Mouse (Mus musculus) retina, postnatal 7 days (tissue): Measurements from ENCODE around the gene Pla2g7.
A peak's percentile ranks its signal among the peaks of the same experiment; 100 is the strongest.
"Not testable (repeated sequence)": the region's sequence is repeated elsewhere in the genome, so short reads cannot be mapped to it uniquely, and the experiment has no call there.

Experiments
- DNase-seq: peaks from one replicate; pipeline ENCODE4 v3.0.0-alpha.2; 2012; ENCODE audit warnings: low read depth, low spot score

Gene Pla2g7

DNA sequence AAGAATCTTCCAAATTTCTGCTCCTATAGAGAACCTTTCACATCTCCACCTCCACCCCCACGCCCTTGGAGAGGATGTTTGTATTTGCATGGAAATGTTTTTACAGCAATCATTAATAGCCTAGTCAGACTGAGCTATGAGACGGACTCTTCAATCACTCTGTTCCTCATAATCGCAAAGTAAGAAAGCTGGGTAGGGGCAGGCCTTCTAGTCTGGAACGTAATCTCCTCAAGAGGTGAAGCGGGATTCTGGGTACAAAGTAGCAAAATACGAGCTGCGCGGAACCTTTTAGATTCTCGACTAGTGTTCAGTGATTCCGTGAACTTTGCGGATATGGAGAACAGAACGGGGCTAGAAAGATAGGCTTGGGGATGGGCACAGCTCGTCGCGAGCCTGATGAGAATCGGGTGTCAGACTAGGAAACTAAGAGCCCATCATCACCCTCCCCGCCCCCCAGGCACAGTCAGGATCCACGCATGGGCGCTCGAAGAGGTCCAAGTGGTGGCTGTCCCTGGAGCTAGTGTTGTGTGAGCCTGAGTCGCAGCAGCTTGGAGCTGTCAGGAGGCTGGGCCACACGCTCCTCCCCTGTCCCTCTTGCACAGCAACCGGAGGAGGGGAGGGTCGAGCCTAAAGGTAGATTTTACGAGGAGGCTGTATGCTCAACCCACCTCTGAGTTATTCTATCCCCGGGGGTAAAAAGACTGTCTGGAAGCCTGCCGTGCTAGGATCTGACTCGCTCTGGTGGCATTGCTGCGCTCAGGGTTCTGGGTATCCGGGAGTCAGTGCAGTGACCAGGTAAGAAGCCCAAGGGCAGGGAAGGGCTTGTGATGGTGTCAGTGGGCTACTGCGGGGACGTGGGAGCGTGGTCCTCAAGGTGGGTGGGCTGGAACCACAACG is at the start of gene Pla2g7:
Gene Pla2g7 (plus strand): TSS at position 107 of the 897 bp plus-strand sequence.
- DNase-seq, result no peak

DNA sequence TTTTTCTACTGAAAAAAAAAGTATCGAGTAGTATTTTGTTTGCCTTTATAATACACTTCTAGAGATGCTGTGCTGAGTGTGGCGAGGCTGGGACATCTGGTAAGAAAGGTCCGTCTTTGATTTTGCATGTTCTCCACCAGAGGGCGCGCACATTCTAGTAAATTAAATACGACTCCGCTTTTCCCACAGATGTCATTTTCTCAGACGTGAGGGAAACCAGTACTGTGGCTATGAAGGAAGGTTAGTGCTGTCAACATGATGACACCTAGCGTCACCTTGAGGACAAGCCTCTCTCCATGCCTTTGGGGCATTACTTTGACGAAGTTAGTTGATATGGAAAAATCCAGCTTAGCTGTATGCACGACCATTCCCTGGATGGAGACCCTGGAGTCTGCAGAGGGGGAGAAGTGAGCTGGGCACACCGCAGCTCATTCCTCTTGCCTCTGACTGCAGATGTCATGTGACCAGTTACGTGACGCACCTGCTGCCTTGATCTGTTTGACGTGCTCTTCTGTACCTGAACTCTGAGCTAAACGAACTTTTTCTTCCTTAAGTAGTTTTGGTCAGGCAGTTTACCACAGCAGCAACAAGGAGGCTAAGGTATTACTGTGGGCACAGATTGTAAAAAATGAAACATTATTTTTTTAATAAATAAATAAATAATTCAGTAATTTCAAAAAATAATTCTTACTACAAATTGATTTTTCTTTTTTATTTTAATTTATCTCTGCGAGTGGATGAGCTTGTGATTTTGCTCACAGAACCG is 49.1 kb upstream of the Pla2g7 start:
- peak; percentile 67 for DNase-seq

- no peak for DNase-seq
These were observed 47.7 kb upstream of the Pla2g7 start for GRCm38 (mm10) chr17:43520166-43520565.

GRCm38 (mm10) chr17:43530507-43530906 is 37.4 kb upstream of the Pla2g7 start:
- DNase-seq, result no peak

GRCm38 (mm10) chr17:43531192-43531591 is 36.7 kb upstream of the Pla2g7 start:
- DNase-seq, result no peak

DNA sequence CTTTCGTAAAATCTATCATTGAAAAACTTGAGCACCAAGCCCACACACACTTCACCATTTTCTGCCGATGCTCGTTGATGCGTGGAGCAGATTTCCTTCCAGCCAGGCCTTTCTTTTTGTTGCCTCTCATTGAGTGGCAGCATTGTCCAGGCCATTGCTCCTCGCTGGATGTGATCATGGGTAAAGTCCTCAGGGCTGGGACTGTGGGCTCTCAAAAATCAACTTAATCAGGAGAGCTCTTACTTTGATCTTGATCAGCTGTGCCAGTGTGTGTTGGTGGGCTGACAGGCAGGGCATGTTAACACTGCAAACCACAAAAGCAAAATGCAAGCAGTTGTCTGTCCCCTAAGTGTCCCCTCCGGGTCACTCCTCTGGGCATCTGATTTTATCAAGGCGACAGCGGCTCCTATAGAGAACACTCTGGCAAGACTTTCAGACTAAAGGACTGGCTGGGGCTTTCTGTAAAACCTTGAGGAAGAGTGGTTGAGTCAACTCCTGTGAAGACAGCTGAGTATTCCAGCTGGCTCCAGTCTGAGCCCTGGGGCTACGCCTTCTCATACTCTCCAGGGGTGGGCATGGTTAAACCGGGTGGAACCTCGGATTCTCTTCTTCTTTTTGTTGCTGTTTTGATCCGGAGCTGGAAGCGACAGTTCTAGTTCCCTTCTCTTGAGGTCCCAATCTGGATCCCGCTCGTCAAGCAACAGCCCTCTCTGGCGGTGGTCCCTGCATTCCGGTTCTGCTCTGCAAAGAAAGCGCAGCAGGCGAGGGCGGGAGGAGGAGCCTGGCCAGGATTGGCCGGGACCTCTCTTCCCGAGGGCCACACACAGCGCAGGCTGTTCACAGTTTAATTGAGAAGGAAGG is 33.3 kb upstream of the Pla2g7 start:
- DNase-seq, result peak; percentile 9

GRCm38 (mm10) chr17:43536841-43537240 is 31.1 kb upstream of the Pla2g7 start:
- not testable (repeated sequence) for DNase-seq

DNA sequence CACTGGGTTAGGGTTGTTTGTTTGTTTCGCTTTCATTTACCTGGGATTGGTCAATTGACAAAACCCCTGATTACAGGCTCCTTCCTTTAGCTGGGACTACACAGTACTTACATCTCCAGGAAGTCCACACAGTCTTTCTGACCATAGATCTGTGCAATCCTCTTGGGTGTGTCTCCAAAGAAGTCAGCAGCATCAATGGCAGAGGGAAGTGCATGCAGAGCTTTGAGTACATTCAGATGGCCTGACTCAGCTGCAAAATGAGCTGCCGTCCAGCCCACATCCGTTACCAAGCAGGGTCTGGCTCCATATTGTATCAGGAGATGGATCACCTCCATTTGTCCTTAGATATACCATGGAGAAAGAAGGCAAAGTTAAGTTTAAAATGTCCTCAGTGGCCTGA is 29.1 kb upstream of the Pla2g7 start:
- no peak for DNase-seq

DNA sequence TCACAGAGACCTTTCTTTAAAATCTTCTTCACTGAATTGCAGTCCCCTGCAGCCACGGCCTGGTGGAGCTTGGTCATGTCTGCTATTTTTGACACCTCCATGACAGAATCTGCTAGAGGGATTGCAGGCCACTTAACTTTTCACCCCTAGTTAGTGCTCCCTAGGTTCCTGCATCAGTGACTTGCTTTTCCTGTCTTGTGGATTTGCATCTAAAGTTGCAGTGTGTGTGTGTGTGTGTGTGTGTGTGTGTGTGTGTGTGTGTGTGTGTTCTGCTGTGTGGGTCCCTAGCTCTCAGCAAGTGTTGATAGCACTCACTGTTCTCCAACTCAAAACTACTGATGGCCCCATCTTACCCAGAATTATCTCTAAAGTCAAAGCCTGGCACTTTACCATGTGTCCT is 24.4 kb upstream of the Pla2g7 start, which contains the start of gene Ankrd66:
Gene Ankrd66 (minus strand): TSS at position 101 of the 400 bp plus-strand sequence.
- DNase-seq, result no peak

DNA sequence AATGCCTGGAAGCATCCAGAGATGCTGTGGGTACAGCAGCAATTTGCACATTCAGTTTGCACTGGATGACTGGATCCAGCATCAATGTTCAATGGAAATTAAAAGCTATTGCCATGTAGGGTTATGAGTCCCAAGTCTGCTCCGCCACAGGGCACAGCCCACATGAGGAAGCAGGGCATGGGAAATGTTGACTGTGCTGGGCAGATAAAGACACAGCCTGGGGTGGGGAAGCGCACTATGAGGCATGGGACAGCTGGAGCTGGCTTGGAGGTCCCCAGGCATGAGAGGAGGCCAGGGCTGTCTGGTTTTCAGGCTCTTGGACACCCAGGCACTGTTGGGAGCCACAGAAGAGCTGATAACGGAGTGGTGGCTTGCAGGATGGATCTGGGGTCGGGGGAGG is 23.9 kb upstream of the Pla2g7 start:
- no peak for DNase-seq

DNA sequence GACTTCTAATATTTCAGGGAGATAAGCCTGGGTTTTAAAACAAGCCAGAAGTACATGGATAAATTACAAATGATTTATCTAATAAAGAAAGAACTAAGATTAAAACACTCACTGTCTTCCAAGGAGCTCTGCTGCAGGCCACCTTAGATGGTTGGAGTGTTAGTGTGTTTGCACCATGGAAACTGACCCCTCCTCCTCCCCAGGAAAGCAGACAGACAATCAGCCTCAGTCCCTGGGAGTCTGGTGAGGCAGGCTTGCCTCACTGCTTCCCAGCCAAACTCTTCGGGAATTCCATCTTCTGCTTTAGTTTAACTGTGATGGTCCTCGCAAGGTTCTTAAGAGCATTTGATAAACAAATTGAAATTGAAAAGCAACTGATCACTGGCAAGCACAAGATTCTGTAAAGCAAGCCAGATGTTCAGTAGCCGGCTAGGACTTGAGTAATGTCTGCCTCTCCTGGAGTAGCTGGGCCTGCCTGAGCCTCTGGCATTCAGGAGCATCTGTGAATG is 16.7 kb upstream of the Pla2g7 start:
- DNase-seq, result no peak

DNA sequence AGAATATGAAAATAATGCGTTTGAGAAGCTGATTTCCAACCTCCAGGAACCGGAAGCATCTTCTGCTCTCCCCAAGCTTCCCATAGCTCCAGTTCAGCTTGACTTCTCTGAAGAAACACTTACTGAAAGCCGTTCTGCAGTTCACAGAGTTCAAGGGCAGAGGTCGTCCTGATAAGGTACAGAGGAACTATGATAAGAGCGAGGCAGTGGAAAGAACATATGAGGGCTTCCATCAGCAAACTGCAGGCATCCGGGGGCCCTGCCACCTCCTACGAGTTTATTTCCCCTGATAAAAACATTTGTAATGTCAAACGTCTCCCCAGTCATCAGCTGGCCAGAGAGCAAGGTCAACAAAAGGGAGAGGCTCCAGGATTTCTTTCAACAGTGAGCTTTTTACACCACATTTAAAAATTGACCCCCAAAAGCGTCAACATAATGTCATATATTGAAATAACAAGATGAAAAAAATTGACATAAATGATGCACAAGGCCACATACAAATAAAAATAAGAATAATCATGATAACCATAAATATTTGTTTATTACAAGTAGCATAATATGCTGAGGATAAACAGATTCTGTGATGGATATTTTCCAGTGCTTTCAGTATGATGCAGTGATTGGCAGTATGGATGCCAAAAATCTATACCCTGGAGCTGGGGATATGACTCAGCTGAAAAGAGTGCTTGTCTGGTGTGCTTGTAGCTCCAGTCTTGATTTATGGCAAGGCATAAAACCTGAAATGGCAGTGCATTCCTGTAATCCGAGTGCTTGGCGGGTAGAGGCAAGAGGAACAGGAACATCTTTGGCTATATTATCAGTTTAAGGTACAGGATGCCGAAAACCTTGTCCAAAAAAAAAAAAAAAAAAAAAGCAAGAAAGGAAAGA is 13.1 kb upstream of the Pla2g7 start:
- no peak for DNase-seq

GRCm38 (mm10) chr17:43557104-43557503 is 10.8 kb upstream of the Pla2g7 start:
- no peak for DNase-seq

GRCm38 (mm10) chr17:43557541-43558090 is 10.3 kb upstream of the Pla2g7 start:
- DNase-seq, result no peak

- no peak for DNase-seq
These were observed 9.2 kb upstream of the Pla2g7 start for GRCm38 (mm10) chr17:43558678-43559077.

- DNase-seq, result no peak
These were observed 4.5 kb upstream of the Pla2g7 start for GRCm38 (mm10) chr17:43563192-43563987.

DNA sequence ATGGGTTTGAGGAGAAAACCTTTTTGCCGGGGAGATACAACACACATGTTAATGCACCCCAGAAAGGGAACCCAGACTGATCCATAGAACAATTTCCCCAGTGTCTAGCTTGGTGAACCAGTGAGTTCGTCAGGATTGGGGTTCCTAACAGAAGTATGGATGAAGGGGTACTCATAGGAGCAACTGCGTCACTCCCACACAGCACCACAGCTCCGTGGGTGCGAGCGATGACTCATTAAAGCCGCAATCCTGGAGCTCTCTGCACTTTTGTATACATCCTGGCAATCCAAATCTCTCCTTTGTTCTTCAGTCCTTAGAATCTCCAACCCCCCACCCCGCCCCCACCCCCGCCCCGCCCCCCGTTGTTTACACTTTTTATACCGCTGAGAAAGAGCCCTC is 306 bp upstream of the Pla2g7 start:
- DNase-seq, result no peak

DNA sequence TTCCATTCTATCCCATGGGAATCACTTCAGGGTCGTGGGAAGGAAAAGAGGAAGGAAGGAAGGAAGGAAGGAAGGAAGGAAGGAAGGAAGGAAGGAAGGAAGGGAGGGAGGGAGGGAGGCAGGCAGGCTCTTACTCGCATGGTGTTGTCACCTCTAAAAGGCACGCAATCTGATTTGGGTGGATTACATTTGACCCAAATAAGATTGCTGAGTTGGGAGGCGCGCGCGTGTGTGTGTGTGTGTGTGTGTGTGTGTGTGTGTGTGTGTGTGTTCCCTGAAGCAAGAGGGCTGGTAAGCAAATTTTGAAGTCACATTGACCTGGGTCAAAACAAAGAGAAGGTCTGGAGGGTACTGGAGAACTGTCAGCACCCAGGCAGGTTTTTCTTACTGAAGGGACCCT is 1.4 kb downstream of the Pla2g7 start:
- no peak for DNase-seq

DNA sequence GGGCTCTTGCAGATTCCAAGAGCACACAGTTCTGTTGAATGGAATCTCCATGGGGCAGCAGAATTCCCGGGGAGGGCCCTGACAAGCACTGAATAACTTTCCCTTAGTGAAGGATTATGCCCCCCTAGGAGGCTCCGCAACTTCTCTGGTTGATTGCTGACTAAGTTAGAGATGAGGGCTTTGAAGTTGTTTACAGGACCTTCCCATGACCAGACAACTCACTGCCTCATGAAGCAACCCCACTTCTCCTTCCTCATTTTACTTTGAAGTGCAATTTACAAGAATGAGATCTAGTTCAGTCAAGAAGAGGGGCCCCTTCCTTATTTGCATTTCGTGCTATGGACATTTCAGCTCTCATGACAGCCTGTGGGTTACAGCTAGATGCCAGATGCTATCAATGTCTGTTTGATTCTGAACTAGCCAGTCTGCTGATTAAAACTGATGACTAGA is 5.8 kb downstream of the Pla2g7 start:
- no peak for DNase-seq
